Mouse (Mus musculus): ENCODE data around the gene 6030468B19Rik.
"Not testable (repeated sequence)": the region's sequence is repeated elsewhere in the genome, so short reads cannot be mapped to it uniquely, and the experiment has no call there.

The 6030468B19Rik gene

DNA sequence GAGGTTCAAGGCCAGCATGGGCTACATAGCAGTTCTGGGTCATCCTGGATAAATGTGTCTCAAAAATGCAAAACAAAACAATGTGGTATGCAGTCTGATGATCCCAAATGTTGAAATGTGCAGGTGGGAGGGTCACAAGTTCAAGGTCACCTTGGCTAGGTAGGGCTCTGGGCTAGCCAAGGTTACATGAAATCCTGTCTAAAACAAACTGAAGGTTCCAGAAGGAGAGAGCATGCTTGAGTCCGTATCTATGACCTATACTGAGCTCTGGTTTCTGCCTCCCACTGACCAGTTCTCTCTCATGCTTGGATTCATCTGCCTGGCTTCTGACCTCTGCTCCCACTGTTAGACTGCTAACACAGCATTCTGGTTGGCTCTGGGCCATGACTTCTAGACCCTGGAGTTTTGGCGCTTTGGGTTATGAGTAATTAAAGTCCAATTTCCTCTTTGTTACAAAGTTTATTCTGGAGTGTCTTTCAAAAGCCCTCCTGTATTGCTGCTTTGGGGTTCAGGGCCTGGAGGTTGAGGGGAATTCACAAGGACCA lies 32.3 kb downstream of the 6030468B19Rik start:
- DNase-seq, result peak; percentile 21

DNA sequence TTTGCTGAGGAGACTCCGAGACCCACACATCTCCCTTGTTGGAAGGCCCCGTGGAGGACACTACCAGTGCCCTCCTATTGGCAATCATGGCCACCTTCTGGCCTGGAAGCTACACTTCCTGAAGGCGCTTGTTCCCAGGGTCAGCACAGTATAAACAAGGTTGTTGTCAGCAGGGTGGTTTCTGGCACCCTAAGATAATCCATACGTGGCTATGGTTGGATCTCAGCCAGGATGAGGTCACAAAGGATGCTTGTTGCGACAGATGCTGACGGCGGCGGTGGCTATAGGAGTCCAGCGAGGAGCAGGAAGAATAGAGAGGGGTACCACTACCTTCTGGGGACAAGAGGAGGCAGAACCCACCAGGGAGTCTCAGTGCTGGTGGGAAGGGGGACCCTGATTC lies 32.9 kb downstream of the 6030468B19Rik start:
- peak; percentile 40 for DNase-seq

- peak; percentile 96 for DNase-seq
These were observed 34.9 kb downstream of the 6030468B19Rik start for GRCm38 (mm10) chr11:117832086-117832969.

GRCm38 (mm10) chr11:117833509-117833908 lies 36.0 kb downstream of the 6030468B19Rik start:
- not testable (repeated sequence) for DNase-seq

DNA sequence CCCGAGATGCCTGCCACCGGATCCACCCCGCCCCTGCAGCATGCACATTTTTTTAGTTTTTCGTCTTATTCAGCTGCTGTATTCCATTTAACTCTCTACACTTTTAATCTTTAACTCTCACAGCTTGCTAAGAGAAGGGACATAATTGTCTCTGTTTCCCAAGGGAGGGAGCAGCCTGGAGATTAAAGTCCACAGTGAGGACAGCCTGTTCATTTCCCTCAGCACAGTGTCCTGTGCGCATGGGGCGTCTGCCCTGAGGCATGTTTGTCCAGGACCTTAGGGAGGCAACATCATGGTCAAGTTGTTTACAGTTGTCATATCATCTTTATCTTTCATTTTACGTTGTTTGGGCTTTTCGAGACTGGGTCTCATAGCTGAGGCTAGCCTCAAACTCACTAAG lies 36.6 kb downstream of the 6030468B19Rik start:
- DNase-seq, result no peak

- peak; percentile 80 for DNase-seq
These were observed 38.8 kb downstream of the 6030468B19Rik start for GRCm38 (mm10) chr11:117836306-117836705.

DNA sequence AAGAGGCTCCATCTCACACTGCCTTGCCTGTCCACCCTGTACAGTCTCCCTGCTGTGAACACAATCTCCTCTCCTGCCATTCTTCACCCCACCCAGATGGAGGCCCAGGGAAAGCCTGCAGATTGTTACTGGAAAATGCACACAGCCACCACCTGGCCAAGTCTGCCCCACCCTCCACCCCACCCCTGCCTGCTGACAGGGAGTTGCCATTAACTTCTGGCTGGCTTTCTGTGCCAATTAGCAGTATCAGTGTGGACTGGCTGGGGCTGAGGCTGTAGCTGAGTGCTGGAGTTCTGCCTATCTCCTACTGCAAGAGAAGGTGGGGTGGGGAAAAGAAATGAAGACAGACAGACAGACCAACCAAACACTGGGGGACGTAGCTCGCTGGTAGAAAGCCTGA lies 41.1 kb downstream of the 6030468B19Rik start:
- DNase-seq, result peak; percentile 90

GRCm38 (mm10) chr11:117839021-117839420 lies 41.6 kb downstream of the 6030468B19Rik start:
- DNase-seq, result no peak

DNA sequence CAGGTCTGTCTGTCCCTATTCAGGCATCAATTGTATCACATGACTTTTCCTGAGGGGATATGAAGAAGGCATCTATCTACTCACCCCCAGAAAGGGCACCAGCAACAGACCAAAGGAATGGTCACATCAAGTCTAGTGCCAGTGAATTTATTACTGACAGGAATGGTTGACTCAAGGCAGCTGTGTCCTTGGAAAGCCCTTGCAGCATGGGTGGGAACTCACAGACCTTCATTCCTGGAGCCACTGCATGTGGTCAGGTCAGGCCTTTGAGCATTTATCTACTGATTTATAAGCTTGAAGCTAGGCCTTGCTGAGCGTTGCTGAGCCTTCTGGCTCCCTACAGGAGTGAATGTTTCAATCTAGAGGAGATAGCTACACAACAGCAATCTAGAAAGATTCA lies 43.5 kb downstream of the 6030468B19Rik start:
- DNase-seq, result no peak

- no peak for DNase-seq
These were observed 46.0 kb downstream of the 6030468B19Rik start for GRCm38 (mm10) chr11:117843434-117843833.

GRCm38 (mm10) chr11:117844997-117845396 lies 47.5 kb downstream of the 6030468B19Rik start:
- DNase-seq, result no peak

DNA sequence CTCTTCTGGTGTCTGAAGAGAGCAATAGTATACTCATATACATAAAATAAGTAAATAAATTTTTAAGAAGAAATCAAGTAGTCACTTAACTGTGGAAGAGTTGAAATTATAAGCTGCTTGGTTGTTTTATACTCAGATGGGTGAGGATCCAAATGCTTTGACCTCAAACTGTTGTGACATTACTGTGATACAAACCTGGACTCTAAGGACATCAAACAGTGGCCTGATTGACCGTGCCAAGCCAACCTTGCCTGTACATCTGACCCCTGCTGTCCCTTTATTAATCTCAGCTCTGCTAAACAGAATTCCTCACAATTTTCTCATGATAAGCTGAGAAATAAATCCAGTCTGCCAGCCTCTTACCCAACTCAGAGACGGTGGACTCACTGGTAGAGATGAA lies 48.2 kb downstream of the 6030468B19Rik start:
- DNase-seq, result no peak

GRCm38 (mm10) chr11:117846640-117847039 lies 49.2 kb downstream of the 6030468B19Rik start:
- DNase-seq, result no peak

DNA sequence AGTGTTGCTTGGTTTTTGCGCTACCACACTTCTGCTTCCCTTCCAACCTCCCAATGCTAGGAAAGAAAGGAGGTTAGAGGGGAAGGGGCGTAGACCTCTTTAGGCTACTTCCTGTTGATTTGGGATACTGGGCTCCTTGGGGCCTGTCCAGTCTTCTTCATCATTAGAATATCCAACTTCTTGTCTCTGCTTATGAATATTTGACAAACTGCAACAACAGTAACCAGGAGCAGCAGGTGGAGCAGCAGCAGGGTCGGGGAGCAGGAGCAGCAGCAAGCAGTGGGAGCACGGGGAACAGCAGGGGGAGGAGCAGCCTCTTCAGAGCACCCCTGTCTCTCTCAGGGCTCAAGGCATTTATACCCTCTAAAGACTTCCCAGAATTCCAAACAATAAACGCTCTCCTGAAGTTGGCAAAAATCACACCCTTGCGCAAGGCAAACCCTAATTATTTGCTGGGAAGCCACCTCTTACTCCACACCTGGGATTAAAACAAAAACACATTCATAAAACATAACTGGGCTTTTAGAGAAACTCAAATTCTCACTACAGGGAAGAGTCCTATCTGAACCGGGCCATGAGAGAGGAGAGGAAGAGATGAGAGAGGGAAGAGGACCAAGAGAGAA lies 50.2 kb downstream of the 6030468B19Rik start:
- no peak for DNase-seq

GRCm38 (mm10) chr11:117848271-117848984 lies 51.0 kb downstream of the 6030468B19Rik start:
- peak; percentile 39 for DNase-seq

DNA sequence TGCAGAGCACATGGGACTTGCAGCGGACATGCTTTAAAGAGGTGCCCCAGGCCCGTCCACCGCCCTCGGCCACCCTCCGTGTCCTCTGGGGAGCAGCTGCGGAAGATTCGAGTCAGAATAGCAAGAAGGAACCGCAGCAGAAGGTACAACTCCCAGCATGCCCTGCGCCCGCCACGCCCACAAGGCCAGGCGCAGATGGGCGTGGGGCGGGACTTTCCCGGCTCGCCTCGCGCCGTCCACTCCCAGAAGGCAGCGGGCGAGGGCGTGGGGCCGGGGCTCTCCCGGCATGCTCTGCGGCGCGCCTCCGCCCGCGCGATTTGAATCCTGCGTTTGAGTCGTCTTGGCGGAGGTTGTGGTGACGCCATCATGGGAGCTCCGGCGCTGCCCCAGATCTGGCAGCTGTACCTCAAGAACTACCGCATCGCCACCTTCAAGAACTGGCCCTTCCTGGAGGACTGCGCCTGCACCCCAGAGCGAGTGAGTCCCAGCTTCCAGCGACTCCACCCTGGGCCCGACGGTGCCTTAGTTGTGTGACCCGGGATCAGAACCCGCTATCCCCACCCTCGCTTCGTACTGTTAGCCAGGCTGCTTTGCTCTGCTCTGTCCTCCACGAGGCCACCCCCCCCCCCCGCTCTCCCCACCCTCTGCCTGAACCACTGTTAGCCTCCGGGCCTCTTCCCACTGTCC lies 51.7 kb downstream of the 6030468B19Rik start, which contains the start of gene Birc5:
TSS of gene Birc5 (plus strand) at position 267 of the 687 bp plus-strand sequence.
- peak; percentile 98 for DNase-seq

DNA sequence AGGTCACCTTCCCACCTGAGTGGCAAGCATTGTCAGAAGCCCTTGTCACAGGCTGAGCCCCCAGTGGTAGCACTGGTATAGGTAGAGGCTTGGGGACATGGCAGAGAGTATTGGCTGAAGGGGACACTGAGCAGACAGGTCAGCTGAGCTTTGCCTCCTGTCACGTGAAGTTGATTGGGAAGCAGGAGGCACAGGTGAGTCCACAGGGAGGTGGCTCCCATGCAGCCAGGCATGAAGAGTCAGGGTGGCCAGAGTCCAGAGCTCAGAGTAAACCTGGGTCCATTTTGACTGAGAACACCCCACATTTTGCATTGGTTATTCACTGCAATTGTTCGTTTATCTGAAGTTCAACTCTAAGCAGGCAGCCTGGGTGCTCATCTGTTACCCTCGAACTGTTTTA lies 55.4 kb downstream of the 6030468B19Rik start:
- DNase-seq, result no peak

- no peak for DNase-seq
These were observed 56.8 kb downstream of the 6030468B19Rik start for GRCm38 (mm10) chr11:117854241-117854640.

DNA sequence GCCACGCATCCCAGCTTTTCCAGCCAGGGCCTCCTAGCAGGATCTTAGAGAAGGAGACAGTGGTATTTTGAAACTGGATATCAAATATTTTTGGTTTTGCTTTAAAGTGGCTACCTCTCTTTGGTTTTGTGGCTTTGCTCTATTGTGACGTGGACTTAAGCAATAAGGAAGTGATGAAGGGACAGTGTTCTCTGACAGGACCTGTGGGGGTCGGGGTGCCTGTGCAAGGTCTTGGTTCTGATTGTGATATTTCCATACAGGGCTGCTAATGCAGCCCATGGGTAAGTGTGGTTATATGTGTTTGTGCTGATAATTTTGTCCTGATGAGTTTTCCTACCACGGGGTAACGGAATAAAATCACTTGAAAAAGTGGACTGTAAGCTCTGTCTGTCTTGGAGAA lies 57.9 kb downstream of the 6030468B19Rik start:
- DNase-seq, result no peak

DNA sequence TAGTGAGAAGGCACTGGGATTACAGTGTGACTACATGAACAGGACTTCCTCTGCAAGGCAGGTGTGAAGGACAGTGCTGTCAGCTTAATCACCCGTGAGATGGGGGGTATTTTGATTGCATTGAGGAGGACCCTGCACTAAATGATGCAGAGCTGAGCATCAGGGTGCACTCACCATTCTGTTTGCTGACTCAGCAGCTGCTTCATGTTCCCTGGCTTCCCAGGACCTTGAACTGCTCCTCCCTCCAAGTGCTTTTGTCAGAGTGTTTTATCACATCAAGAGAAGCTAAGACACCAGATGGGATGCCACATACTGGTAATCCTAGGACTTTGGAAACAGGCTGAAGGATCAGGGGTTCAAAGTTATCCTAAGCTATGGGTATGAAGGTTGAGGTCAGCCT lies 58.5 kb downstream of the 6030468B19Rik start:
- DNase-seq, result no peak
